Mouse (Mus musculus) G1E (cell line): ENCODE data around the gene Tanc2. TPM values are rescaled to one million over a fixed set of nuclear protein-coding genes. Genes with fewer than 3 reads are reported as not detected.
A peak's percentile ranks its signal among the peaks of the same experiment; 100 is the strongest.

Experiments
- ATAC-seq: 2 replicates; pipeline ENCODE4 v1.8.0; 2016; ENCODE audit warnings: mild to moderate bottlenecking; ENCODE audit not compliant: insufficient number of reproducible peaks, poor library complexity, low FRiP score, severe bottlenecking; ENCODE audit errors: extremely low read depth
- DNase-seq: peaks from one replicate; pipeline ENCODE4 v3.0.0; 2012; ENCODE audit warnings: low spot score
- H3K27me3 ChIP-seq: 2 replicates; pipeline ENCODE4 v1.6.1; 2012; ENCODE audit warnings: mild to moderate bottlenecking, low read length, inconsistent platforms; ENCODE audit not compliant: insufficient read depth
- H3K36me3 ChIP-seq: replicated peaks from 2 replicates; pipeline ENCODE3; 2012; ENCODE audit warnings: mild to moderate bottlenecking, inconsistent platforms
- H3K4me1 ChIP-seq: 2 replicates; pipeline ENCODE4 v1.6.1; 2012; ENCODE audit warnings: low read depth, low read length, inconsistent platforms, mixed read lengths; ENCODE audit not compliant: insufficient read depth
- H3K4me3 ChIP-seq: 2 replicates; pipeline ENCODE4 v1.5.1; 2012; ENCODE audit warnings: low read depth, mild to moderate bottlenecking, inconsistent platforms, low read length, moderate library complexity, mixed read lengths
- H3K9me3 ChIP-seq: replicated peaks from 2 replicates; pipeline ENCODE4 v1.6.1; 2012; ENCODE audit warnings: inconsistent platforms
- CTCF ChIP-seq: IDR thresholded peaks from 2 replicates; pipeline ENCODE4 v1.5.1; 2012; ENCODE audit warnings: low read depth, low read length, inconsistent platforms, mixed read lengths
- GATA1 ChIP-seq: IDR thresholded peaks from 2 replicates; pipeline ENCODE4 v1.6.1; 2012; ENCODE audit warnings: borderline replicate concordance, low read length, inconsistent platforms, mixed read lengths
- GATA2 ChIP-seq: IDR thresholded peaks from 2 replicates; pipeline ENCODE4 v1.6.1; 2012; ENCODE audit warnings: low read depth, low read length, inconsistent platforms, borderline replicate concordance
- POLR2AphosphoS5 ChIP-seq: IDR thresholded peaks from 2 replicates; pipeline ENCODE4 v1.6.1; 2012; ENCODE audit warnings: low read depth, low read length, inconsistent platforms; ENCODE audit not compliant: insufficient replicate concordance
- TAL1 ChIP-seq: conservative IDR thresholded peaks from 2 replicates; pipeline ENCODE4 v1.6.1; 2012; ENCODE audit warnings: low read depth, low read length, inconsistent platforms, mixed read lengths
- polyA plus RNA-seq: library from polyadenylated mRNA; stranded (reverse); fragments of >175 nt; gene quantifications from 2 replicates; pipeline ENCODE4 v1.2.3, GENCODE M21; 2012
- total RNA-seq, 2 experiments: library from RNA; stranded (forward) in 1 of 2; stranded (reverse) in 1 of 2; fragments of 200-1000 nt in 1 of 2; fragments of >200 nt in 1 of 2; fragmentation: Nextera tagmentation in 1 of 2; gene quantifications; 2 replicates each; pipeline ENCODE4 v1.2.3; 2014 to 2017

Tanc2 gene
- total and polyA plus RNA-seq, 3 experiments, result 0.27 to 1.4 TPM; not detected in 1

- TF ChIP-seq POLR2AphosphoS5 (no peak), GATA2 (no peak), CTCF (no peak), TAL1 (no peak), GATA1 (no peak)
- DNase-seq (no peak), ATAC-seq (no peak)
- Histone ChIP-seq H3K4me1 (no peaks in the 10 kb centered on the region), H3K9me3 (no peaks in the 10 kb centered on the region), H3K27me3 (peaks cover 3% of the 10 kb centered on the region; the same call in 1 of the 2 replicates), H3K4me3 (no peak overlapping the region), H3K36me3 (no peaks in the 10 kb centered on the region)
Observed at GRCm38 (mm10) chr11:105907381-105907780, 317.6 kb downstream of the Tanc2 start.

GRCm38 (mm10) chr11:105908926-105909325, 319.1 kb downstream of the Tanc2 start:
- DNase-seq, result no peak
- Histone ChIP-seq H3K36me3 (no peaks in the 10 kb centered on the region), H3K4me1 (no peaks in the 10 kb centered on the region), H3K9me3 (no peaks in the 10 kb centered on the region), H3K27me3 (peaks cover 7% of the 10 kb centered on the region), H3K4me3 (no peak overlapping the region)
- ATAC-seq, result no peak
- no peak for TF ChIP-seq POLR2AphosphoS5
- TF ChIP-seq GATA1, result no peak
- TF ChIP-seq TAL1, result no peak
- no peak for TF ChIP-seq GATA2
- TF ChIP-seq CTCF, result no peak

DNA sequence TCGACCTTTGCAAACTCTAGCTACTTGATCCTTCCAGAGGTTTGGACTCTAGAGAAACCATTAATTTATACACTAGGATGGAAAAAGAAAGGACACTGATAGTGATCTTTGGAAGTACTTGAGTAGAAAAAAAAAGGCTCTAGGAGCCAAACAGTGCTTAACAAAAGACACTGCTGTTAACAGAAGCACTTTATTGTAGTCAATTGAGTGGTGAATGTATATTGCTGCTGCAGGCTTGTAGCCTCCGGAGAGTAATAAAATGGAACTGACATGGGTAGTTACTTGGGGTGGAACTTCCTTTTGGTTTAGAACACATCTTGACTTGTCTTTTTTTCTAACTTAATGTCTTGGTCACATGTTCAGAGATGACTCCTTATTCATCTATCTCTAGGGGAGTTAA, 319.8 kb downstream of the Tanc2 start:
- no peaks in the 10 kb centered on the region for H3K36me3 ChIP-seq
- ATAC-seq (no peak), DNase-seq (no peak)
- no peaks in the 10 kb centered on the region for H3K9me3 ChIP-seq
- peaks cover 7% of the 10 kb centered on the region for H3K27me3 ChIP-seq
- TF ChIP-seq GATA2 (no peak), GATA1 (no peak), POLR2AphosphoS5 (no peak), CTCF (no peak), TAL1 (no peak)
- H3K4me3 ChIP-seq, result no peak overlapping the region
- H3K4me1 ChIP-seq, result no peaks in the 10 kb centered on the region

GRCm38 (mm10) chr11:105911149-105911548, 321.4 kb downstream of the Tanc2 start:
- Histone ChIP-seq H3K4me1 (no peaks in the 10 kb centered on the region), H3K36me3 (no peaks in the 10 kb centered on the region), H3K27me3 (peaks cover 7% of the 10 kb centered on the region), H3K9me3 (no peaks in the 10 kb centered on the region), H3K4me3 (no peak overlapping the region)
- TF ChIP-seq GATA1 (no peak), POLR2AphosphoS5 (no peak), GATA2 (no peak), CTCF (no peak), TAL1 (no peak)
- no peak for DNase-seq
- ATAC-seq, result no peak

GRCm38 (mm10) chr11:105911592-105912375, 322.0 kb downstream of the Tanc2 start:
- ATAC-seq, result peak; percentile 49; the same call in 1 of the 2 replicates
- H3K36me3 ChIP-seq, result no peaks in the 10 kb centered on the region

GRCm38 (mm10) chr11:105913580-105913979, 323.8 kb downstream of the Tanc2 start:
- DNase-seq, result no peak
- ATAC-seq, result no peak
- TF ChIP-seq CTCF, result no peak
- no peak for TF ChIP-seq POLR2AphosphoS5
- TF ChIP-seq TAL1, result no peak
- no peak for TF ChIP-seq GATA1
- no peak for TF ChIP-seq GATA2
- Histone ChIP-seq H3K4me3 (no peak overlapping the region), H3K9me3 (no peaks in the 10 kb centered on the region), H3K36me3 (no peaks in the 10 kb centered on the region), H3K27me3 (peaks cover 7% of the 10 kb centered on the region), H3K4me1 (no peaks in the 10 kb centered on the region)

More at GRCm38 (mm10) chr11:105911592-105912375, 322.0 kb downstream of the Tanc2 start:
- TF ChIP-seq GATA2 (no peak), CTCF (peak; percentile 20; the same call in 1 of the 2 replicates), POLR2AphosphoS5 (no peak)
- peak; percentile 25 for DNase-seq
- no peaks in the 10 kb centered on the region for H3K4me1 ChIP-seq
- H3K4me3 ChIP-seq, result no peak overlapping the region
- peaks cover 7% of the 10 kb centered on the region for H3K27me3 ChIP-seq
- no peaks in the 10 kb centered on the region for H3K9me3 ChIP-seq
